Mouse (Mus musculus): Measurements from ENCODE around the gene Ccdc77.

The Ccdc77 gene

GRCm38 (mm10) chr6:120363688-120364522 lies at the start of gene Ccdc77, which contains the start of gene Kdm5a:
Ccdc77 (minus strand) TSS chr6:120364374.
Kdm5a (plus strand) TSS chr6:120364124.
- DNase-seq: peak; percentile 92

GRCm38 (mm10) chr6:120403936-120404335 lies 39.8 kb upstream of the Ccdc77 start:
- DNase-seq: no peak

GRCm38 (mm10) chr6:120395622-120396345 lies 31.6 kb upstream of the Ccdc77 start:
- no peak for DNase-seq

GRCm38 (mm10) chr6:120392811-120393210 lies 28.6 kb upstream of the Ccdc77 start:
- DNase-seq: no peak

- no peak for DNase-seq
Measured at GRCm38 (mm10) chr6:120390054-120390453, 25.9 kb upstream of the Ccdc77 start.

GRCm38 (mm10) chr6:120376736-120377135 lies 12.6 kb upstream of the Ccdc77 start:
- DNase-seq: no peak

- DNase-seq: peak; percentile 21
Measured at GRCm38 (mm10) chr6:120365051-120365450, 877 bp upstream of the Ccdc77 start.

- peak; percentile 72 for DNase-seq
Measured at GRCm38 (mm10) chr6:120364523-120364905, 340 bp upstream of the Ccdc77 start.

- DNase-seq: peak; percentile 8
Measured at GRCm38 (mm10) chr6:120362774-120363687, 1.1 kb downstream of the Ccdc77 start.

GRCm38 (mm10) chr6:120362124-120362523 lies 2.0 kb downstream of the Ccdc77 start:
- DNase-seq: no peak

GRCm38 (mm10) chr6:120356951-120357945 lies 6.9 kb downstream of the Ccdc77 start:
- peak; percentile 92 for DNase-seq

GRCm38 (mm10) chr6:120356478-120356877 lies 7.7 kb downstream of the Ccdc77 start:
- DNase-seq: no peak

- no peak for DNase-seq
Measured at GRCm38 (mm10) chr6:120349018-120349417, 15.2 kb downstream of the Ccdc77 start.

GRCm38 (mm10) chr6:120343992-120344391 lies 20.2 kb downstream of the Ccdc77 start:
- DNase-seq: no peak

GRCm38 (mm10) chr6:120332351-120332750 lies 31.8 kb downstream of the Ccdc77 start:
- DNase-seq: no peak

- DNase-seq: peak; percentile 74
Measured at GRCm38 (mm10) chr6:120324295-120324927, 39.8 kb downstream of the Ccdc77 start.

GRCm38 (mm10) chr6:120320369-120320768 lies 43.8 kb downstream of the Ccdc77 start:
- no peak for DNase-seq

- no peak for DNase-seq
Measured at GRCm38 (mm10) chr6:120319129-120319528, 45.0 kb downstream of the Ccdc77 start.

- no peak for DNase-seq
Measured at GRCm38 (mm10) chr6:120318303-120318940, 45.8 kb downstream of the Ccdc77 start.

- DNase-seq: no peak
Measured at GRCm38 (mm10) chr6:120312443-120312842, 51.7 kb downstream of the Ccdc77 start.

Measured in liver (tissue).